10 mouse cellular contexts compared by ENCODE assay signal in the genomic region with DNA sequence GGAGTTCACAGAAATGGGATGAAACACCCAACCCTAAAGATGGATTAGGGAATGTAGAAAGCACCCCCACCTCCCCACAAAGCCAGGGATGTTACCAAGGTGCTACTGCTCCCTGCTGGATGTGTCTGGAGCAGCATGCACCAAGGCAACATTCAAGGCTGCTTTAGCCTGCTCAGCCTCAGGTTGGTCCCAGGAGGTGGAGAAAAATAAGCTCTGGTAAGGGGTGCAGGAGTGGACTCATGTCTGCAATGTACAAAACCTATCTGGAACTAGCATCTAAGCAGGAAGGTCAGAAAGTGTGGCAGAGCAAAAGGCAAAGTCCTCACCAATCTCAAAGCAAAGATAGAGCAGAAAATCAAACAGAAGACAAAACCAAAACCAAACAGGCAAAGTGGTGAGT. TPM values are rescaled to one million over a fixed set of nuclear protein-coding genes. Genes with fewer than 3 reads are reported as not detected.
A peak's percentile ranks its signal among the peaks of the same experiment; 100 is the strongest.
DNase-seq lines count a peak whose midpoint lies in the region; ATAC-seq and TF ChIP-seq lines count a peak whose summit lies in the region.
"Had no signal": no experiment of that assay in that cellular context is flagged by ENCODE, and none has a peak within 500 bp of the region (broad histone marks: within the 10 kb centered on the region; RNA-seq: fewer than 3 reads in every experiment).

No protein-coding gene starts in this region.

- H3K27ac ChIP-seq in kidney, embryonic 14.5 days (ENCODE audit: low read depth, low read length), result no peak overlapping the region
- H3K27ac ChIP-seq in MEL (ENCODE audit: control insufficient read depth, low read depth, low read length), result no peak overlapping the region
- no peak overlapping the region for H3K27ac ChIP-seq in liver, embryonic 14.5 days
- H3K27ac ChIP-seq in forebrain, embryonic 14.5 days (ENCODE audit: low read depth, low read length), result no peak overlapping the region
- H3K27ac ChIP-seq: embryonic facial prominence, embryonic 12.5 days had no signal

- H3K36me3 ChIP-seq in kidney, embryonic 14.5 days (ENCODE audit: control insufficient read depth, insufficient read depth, low read length), result peaks cover 62% of the 10 kb centered on the region
- peaks cover 3 to 11% of the 10 kb centered on the region in 2 experiments for H3K36me3 ChIP-seq in MEL (ENCODE audit: control insufficient read depth in 1 of 2, insufficient read depth in 2 of 2, low read length in 2 of 2)
- no peaks in the 10 kb centered on the region for H3K36me3 ChIP-seq in liver, embryonic 14.5 days (replicated peaks; ENCODE audit: control insufficient read depth, insufficient read depth, low read depth)
- H3K36me3 ChIP-seq in forebrain, embryonic 14.5 days (ENCODE audit: control insufficient read depth, insufficient read depth, low read length), result peaks cover 69% of the 10 kb centered on the region

- no peak overlapping the region for H3K9ac ChIP-seq in kidney, embryonic 14.5 days (ENCODE audit: low read depth, low read length)
- no peak overlapping the region for H3K9ac ChIP-seq in MEL (ENCODE audit: control insufficient read depth, low read depth, low read length, poor library complexity, severe bottlenecking)
- H3K9ac ChIP-seq in liver, embryonic 14.5 days (replicated peaks), result no peak overlapping the region
- no peak overlapping the region for H3K9ac ChIP-seq in forebrain, embryonic 14.5 days (ENCODE audit: low read length)
- H3K9ac ChIP-seq: embryonic facial prominence, embryonic 12.5 days had no signal

- H3K9me3 ChIP-seq in kidney, embryonic 14.5 days (ENCODE audit: control insufficient read depth, low read length), result no peaks in the 10 kb centered on the region
- H3K9me3 ChIP-seq in MEL (replicated peaks; ENCODE audit: insufficient read depth, low read length), result no peaks in the 10 kb centered on the region
- no peaks in the 10 kb centered on the region for H3K9me3 ChIP-seq in liver, embryonic 14.5 days (ENCODE audit: control insufficient read depth, low read length)
- no peaks in the 10 kb centered on the region for H3K9me3 ChIP-seq in forebrain, embryonic 14.5 days (replicated peaks; ENCODE audit: control insufficient read depth, low read length)
- H3K9me3 ChIP-seq: embryonic facial prominence, embryonic 12.5 days had no signal

- no peak overlapping the region for H3K4me2 ChIP-seq in kidney, embryonic 14.5 days (replicated peaks; ENCODE audit: low read depth, low read length)
- H3K4me2 ChIP-seq in liver, embryonic 14.5 days (ENCODE audit: low read depth), result no peak overlapping the region
- H3K4me2 ChIP-seq in forebrain, embryonic 14.5 days (ENCODE audit: low read length), result no peak overlapping the region
- H3K4me2 ChIP-seq: embryonic facial prominence, embryonic 12.5 days had no signal

- no peaks in the 10 kb centered on the region for H3K79me2 ChIP-seq in MEL (ENCODE audit: control insufficient read depth, insufficient read depth, low read length, poor library complexity)

- H3K4me1 ChIP-seq in kidney, embryonic 14.5 days (ENCODE audit: control insufficient read depth, insufficient read depth, low read length), result 0 out of 2 replicates have a peak, but pooled peaks cover 3% of the 10 kb centered on the region
- H3K4me1 ChIP-seq in MEL (ENCODE audit: control insufficient read depth in 1 of 2, insufficient read depth in 2 of 2, low read length in 2 of 2), result peaks cover 4 to 15% of the 10 kb centered on the region in 2 experiments
- H3K4me1 ChIP-seq in liver, embryonic 14.5 days (replicated peaks; ENCODE audit: control insufficient read depth in 2 of 2, insufficient read depth in 2 of 2, low read length in 1 of 2), result peaks cover 6 to 12% of the 10 kb centered on the region in 2 experiments; a peak in 3 of 4 replicates
- H3K4me1 ChIP-seq in forebrain, embryonic 14.5 days (ENCODE audit: control insufficient read depth, insufficient read depth, low read length), result no peaks in the 10 kb centered on the region
- H3K4me1 ChIP-seq: embryonic facial prominence, embryonic 12.5 days had no signal

- no peaks in the 10 kb centered on the region for H3K27me3 ChIP-seq in kidney, embryonic 14.5 days (ENCODE audit: control insufficient read depth, insufficient read depth, low read length)
- no peaks in the 10 kb centered on the region for H3K27me3 ChIP-seq in MEL (ENCODE audit: control insufficient read depth in 1 of 2, insufficient read depth in 2 of 2, low read length in 2 of 2)
- no peaks in the 10 kb centered on the region for H3K27me3 ChIP-seq in liver, embryonic 14.5 days (ENCODE audit: control insufficient read depth, insufficient read depth, low read length)
- no peaks in the 10 kb centered on the region for H3K27me3 ChIP-seq in forebrain, embryonic 14.5 days (replicated peaks; ENCODE audit: control insufficient read depth, insufficient read depth, low read length)
- H3K27me3 ChIP-seq: embryonic facial prominence, embryonic 12.5 days had no signal

- no peak for TF ChIP-seq EP300 in MEL (IDR thresholded peaks at IDR 0.05; ENCODE audit: low read depth in 1 of 2, low read length in 2 of 2)
- no peak for TF ChIP-seq EP300 in liver, embryonic 14.5 days (IDR thresholded peaks at IDR 0.05; ENCODE audit: low read depth)

- peak; percentile 21 for TF ChIP-seq RAD21 in MEL (IDR thresholded peaks at IDR 0.05; ENCODE audit: low read depth, low read length)

- TF ChIP-seq POLR2A in MEL (IDR thresholded peaks at IDR 0.05; ENCODE audit: control insufficient read depth in 1 of 2, insufficient read depth in 1 of 2, low read depth in 1 of 2, low read length in 2 of 2, poor library complexity in 1 of 2), result no peak

- H3K4me3 ChIP-seq in kidney, embryonic 14.5 days (ENCODE audit: low read length), result no peak overlapping the region
- no peak overlapping the region for H3K4me3 ChIP-seq in MEL (ENCODE audit: control insufficient read depth in 1 of 2, insufficient read depth in 1 of 2, low read depth in 2 of 2, low read length in 2 of 2)
- no peak overlapping the region for H3K4me3 ChIP-seq in liver, embryonic 14.5 days (ENCODE audit: insufficient read depth in 1 of 2, low read depth in 2 of 2, low read length in 2 of 2)
- H3K4me3 ChIP-seq in forebrain, embryonic 14.5 days (ENCODE audit: low read depth, low read length), result no peak overlapping the region
- H3K4me3 ChIP-seq: embryonic facial prominence, embryonic 12.5 days had no signal

- DNase-seq in kidney, adult 9 months, result peak; percentile 59
- DNase-seq in CD4-positive, CD25-positive, alpha-beta regulatory T cell, adult 2 months (ENCODE audit: low read depth, low spot score), result peak; percentile 49
- peak; percentile 56 for DNase-seq in MEL (ENCODE audit: low read depth, low spot score)
- no peak for DNase-seq in liver, embryonic 14.5 days (ENCODE audit: low read depth in 3 of 3, low spot score in 3 of 3)
- DNase-seq in yolk sac, embryonic 10.5 days (ENCODE audit: low spot score), result peak; percentile 75
- no peak for DNase-seq in forebrain, embryonic 14.5 days (ENCODE audit: low spot score)

- peak; percentile 52 to 59 (median 56) for TF ChIP-seq CTCF in MEL (IDR thresholded peaks at IDR 0.05 in 2 of 3, conservative IDR thresholded peaks at IDR 0.05 in 1 of 3; ENCODE audit: control insufficient read depth in 1 of 3, insufficient read depth in 1 of 3, low read depth in 2 of 3, low read length in 3 of 3, poor library complexity in 1 of 3, severe bottlenecking in 1 of 3)
- TF ChIP-seq CTCF in liver, embryonic 14.5 days (IDR thresholded peaks at IDR 0.05; ENCODE audit: low read depth), result peak; percentile 63

- no peak for ATAC-seq in kidney, embryonic 14.5 days (ENCODE audit: low FRiP score, low TSS enrichment)
- peak; percentile 41 for ATAC-seq in liver, embryonic 14.5 days (ENCODE audit: insufficient read depth)
- ATAC-seq in forebrain, embryonic 14.5 days, result no peak

RNA-seq across cellular contexts. Expression of gene Fkbp11, which starts 9.9 kb away (rescaled TPM):
- polyA plus RNA-seq in kidney, embryonic 14.5 days (2014; fragmentation: Nextera tagmentation; extraction: Ambion mirVana), result 28.8 and 33.4 TPM in 2 replicates
- 109 and 160 TPM in 2 replicates for total RNA-seq in MEL (2012; rRNA removed)
- polyA plus RNA-seq in MEL (2012; ENCODE audit: insufficient read depth in 1 of 2, insufficient read length in 2 of 2, low read depth in 1 of 2, low replicate concordance in 2 of 2, missing spikeins in 1 of 2), result 100 to 1,000 TPM in 1 of 2 experiments, not detected in 1; 118 TPM
- polyA plus RNA-seq in liver, embryonic 14.5 days (2012; rRNA removed), result 61.1 and 70.1 TPM in 2 replicates
- polyA plus RNA-seq in liver, embryonic 14.5 days (2014; fragmentation: Nextera tagmentation; extraction: Ambion mirVana), result 119 and 123 TPM in 2 replicates
- polyA plus RNA-seq in forebrain, embryonic 14.5 days (2014; fragmentation: Nextera tagmentation; extraction: Ambion mirVana), result 2.6 and 3.8 TPM in 2 replicates

RNA-seq across cellular contexts. Expression of gene Arf3, which starts 25.1 kb away (rescaled TPM):
- polyA plus RNA-seq in kidney, embryonic 14.5 days (2014; fragmentation: Nextera tagmentation; extraction: Ambion mirVana), result 29.8 and 39.7 TPM in 2 replicates
- total RNA-seq in MEL (2012; rRNA removed), result 37.4 and 41.1 TPM in 2 replicates
- 100 to 1,000 TPM; 140 to 239 TPM for polyA plus RNA-seq in MEL (2012; ENCODE audit: insufficient read depth in 1 of 2, insufficient read length in 2 of 2, low read depth in 1 of 2, low replicate concordance in 2 of 2, missing spikeins in 1 of 2)
- polyA plus RNA-seq in liver, embryonic 14.5 days (2012; rRNA removed), result 16.4 and 18.1 TPM in 2 replicates
- polyA plus RNA-seq in liver, embryonic 14.5 days (2014; fragmentation: Nextera tagmentation; extraction: Ambion mirVana), result 6.6 and 7.9 TPM in 2 replicates
- 31.7 and 41.4 TPM in 2 replicates for polyA plus RNA-seq in forebrain, embryonic 14.5 days (2014; fragmentation: Nextera tagmentation; extraction: Ambion mirVana)

RNA-seq across cellular contexts. Expression of gene Ccdc65, which starts 29.9 kb away (rescaled TPM):
- polyA plus RNA-seq in kidney, embryonic 14.5 days (2014; fragmentation: Nextera tagmentation; extraction: Ambion mirVana), result 0.69 and 1.0 TPM in 2 replicates
- not detected in 2 replicates for total RNA-seq in MEL (2012; rRNA removed)
- under 1 TPM in 1 of 2 experiments, not detected in 1; 0.13 TPM for polyA plus RNA-seq in MEL (2012; ENCODE audit: insufficient read depth in 1 of 2, insufficient read length in 2 of 2, low read depth in 1 of 2, low replicate concordance in 2 of 2, missing spikeins in 1 of 2)
- polyA plus RNA-seq in liver, embryonic 14.5 days (2012; rRNA removed), result 0.01 TPM in 1 of 2 replicates, not detected in the other
- not detected in 2 replicates for polyA plus RNA-seq in liver, embryonic 14.5 days (2014; fragmentation: Nextera tagmentation; extraction: Ambion mirVana)
- polyA plus RNA-seq in forebrain, embryonic 14.5 days (2014; fragmentation: Nextera tagmentation; extraction: Ambion mirVana), result 3.2 and 3.3 TPM in 2 replicates
- total RNA-seq: neutrophil, adult 5-6 weeks had no signal

RNA-seq across cellular contexts. Expression of gene Wnt10b, which starts 40.1 kb away (rescaled TPM):
- polyA plus RNA-seq in kidney, embryonic 14.5 days (2014; fragmentation: Nextera tagmentation; extraction: Ambion mirVana), result not detected in 2 replicates
- total RNA-seq in MEL (2012; rRNA removed), result 0.13 and 0.23 TPM in 2 replicates
- polyA plus RNA-seq in MEL (2012; ENCODE audit: insufficient read depth in 1 of 2, insufficient read length in 2 of 2, low read depth in 1 of 2, low replicate concordance in 2 of 2, missing spikeins in 1 of 2), result under 1 TPM in 1 of 2 experiments, not detected in 1; 0.14 TPM
- 0.03 TPM in 2 replicates for polyA plus RNA-seq in liver, embryonic 14.5 days (2012; rRNA removed)
- not detected in 2 replicates for polyA plus RNA-seq in liver, embryonic 14.5 days (2014; fragmentation: Nextera tagmentation; extraction: Ambion mirVana)
- polyA plus RNA-seq in forebrain, embryonic 14.5 days (2014; fragmentation: Nextera tagmentation; extraction: Ambion mirVana), result not detected in 2 replicates

RNA-seq across cellular contexts. Expression of gene Wnt1, which starts 51.8 kb away (rescaled TPM):
- polyA plus RNA-seq in kidney, embryonic 14.5 days (2014; fragmentation: Nextera tagmentation; extraction: Ambion mirVana), result not detected in 2 replicates
- not detected in 2 replicates for total RNA-seq in MEL (2012; rRNA removed)
- not detected for polyA plus RNA-seq in MEL (2012; ENCODE audit: insufficient read depth in 1 of 2, insufficient read length in 2 of 2, low read depth in 1 of 2, low replicate concordance in 2 of 2, missing spikeins in 1 of 2)
- polyA plus RNA-seq in liver, embryonic 14.5 days (2012; rRNA removed), result not detected in 2 replicates
- not detected in 2 replicates for polyA plus RNA-seq in liver, embryonic 14.5 days (2014; fragmentation: Nextera tagmentation; extraction: Ambion mirVana)
- 0.56 TPM in 1 of 2 replicates, not detected in the other for polyA plus RNA-seq in forebrain, embryonic 14.5 days (2014; fragmentation: Nextera tagmentation; extraction: Ambion mirVana)
- total RNA-seq: layer of hippocampus, adult 8-10 months; neutrophil, adult 5-6 weeks had no signal

Comparison
In these comparisons a context has a peak if more than half of its experiments do, and no peak if none do; other contexts are left out.
1. DNase-seq: peak in kidney, adult 9 months (single experiment), CD4-positive, CD25-positive, alpha-beta regulatory T cell, adult 2 months (single experiment), MEL (single experiment) and yolk sac, embryonic 10.5 days (single experiment); none in liver, embryonic 14.5 days (0 of 3) and forebrain, embryonic 14.5 days (single experiment).